Mouse (Mus musculus) urinary bladder, postnatal 14 days (tissue): ENCODE data around the gene Scnn1a.
"Not testable (repeated sequence)": the region's sequence is repeated elsewhere in the genome, so short reads cannot be mapped to it uniquely, and the experiment has no call there.

Experiments
- DNase-seq: peaks from one replicate; pipeline ENCODE4 v3.0.0; 2021; ENCODE audit warnings: low spot score

Gene Scnn1a

DNA sequence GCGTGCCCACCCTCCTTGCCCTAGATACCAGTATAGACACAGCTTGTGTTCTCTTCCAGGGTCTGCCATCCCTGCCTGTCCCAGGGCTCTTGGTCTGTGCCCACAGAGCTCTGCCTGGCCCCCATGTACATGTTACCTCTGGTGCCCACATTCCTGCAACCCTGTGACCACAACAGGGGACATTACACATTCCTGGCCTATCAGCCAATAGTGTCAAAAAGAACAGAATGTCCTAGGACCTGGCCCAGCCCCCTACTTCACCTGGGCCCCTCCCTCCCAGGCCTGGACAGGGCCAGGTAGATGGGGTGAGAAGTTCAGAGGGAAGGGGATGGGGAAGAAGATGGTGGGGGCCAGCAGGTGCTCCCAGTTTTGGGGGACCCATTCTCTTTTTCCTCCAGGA, at the start of gene Scnn1a:
Gene Scnn1a (plus strand): TSS at position 337 of the 400 bp plus-strand sequence.
- DNase-seq, result no peak

DNA sequence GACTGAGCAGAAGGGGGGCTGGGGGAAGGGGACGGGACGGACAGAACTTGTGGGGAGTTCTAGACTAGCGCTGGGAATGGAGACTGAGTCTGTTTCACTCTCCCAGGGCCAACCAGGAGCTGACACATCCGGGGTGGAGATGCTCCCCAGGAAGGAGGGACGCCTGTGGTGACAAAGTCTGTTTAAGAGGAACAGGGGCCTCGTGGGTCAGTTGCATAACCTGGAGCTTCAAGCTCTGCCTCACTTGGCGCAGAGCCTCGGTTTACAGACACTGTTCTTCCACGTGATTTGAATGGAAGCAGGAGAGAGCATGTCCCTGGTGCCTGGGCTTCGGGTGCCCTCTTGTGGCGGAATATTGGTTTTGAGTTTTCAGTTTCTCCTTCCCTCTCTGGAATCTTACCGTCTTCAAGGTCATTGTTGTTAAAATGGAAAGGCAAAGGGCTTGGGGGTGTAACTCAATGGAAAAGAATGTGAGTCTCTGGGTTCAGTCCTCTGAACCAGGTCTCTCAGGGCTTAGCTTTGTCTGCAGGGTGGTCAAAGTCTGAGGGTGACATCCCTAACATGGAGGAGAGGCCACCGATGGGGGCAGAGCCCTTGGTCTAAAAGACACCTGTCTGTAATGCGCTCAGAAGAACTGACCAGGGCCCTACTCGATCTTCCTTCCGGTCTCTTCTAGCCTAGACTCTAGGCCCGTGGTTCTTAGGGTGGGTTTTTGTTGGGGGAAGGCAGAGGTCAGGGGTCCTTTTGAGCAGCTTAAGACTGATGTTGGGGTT, 48.8 kb upstream of the Scnn1a start:
- DNase-seq, result peak; percentile 95

DNA sequence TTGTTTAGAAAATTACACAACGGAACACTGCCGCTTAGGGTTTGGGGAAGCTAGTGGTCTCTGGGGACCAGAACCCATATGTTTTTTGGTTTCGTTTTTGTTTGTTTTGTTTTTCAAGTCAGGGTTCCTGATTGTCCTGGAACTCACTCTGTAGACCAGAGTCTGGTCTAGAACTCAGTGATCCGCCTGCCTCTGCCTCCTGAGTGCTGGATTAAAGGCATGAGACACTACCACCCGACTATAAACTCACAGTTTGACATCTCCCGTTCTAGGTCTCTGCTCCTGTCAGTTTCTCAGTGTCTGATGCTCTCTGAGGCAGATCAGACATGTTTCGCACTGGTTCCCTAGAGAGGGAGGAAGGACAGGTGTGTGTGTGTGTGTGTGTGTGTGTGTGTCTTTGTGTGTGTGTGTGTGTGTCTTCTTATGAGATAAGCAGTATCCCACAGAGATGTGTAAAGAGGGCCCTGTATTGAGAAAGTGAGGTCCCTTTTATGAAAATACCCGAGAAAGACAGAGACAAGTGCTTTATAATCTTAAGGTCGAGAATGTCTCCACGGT, 48.2 kb upstream of the Scnn1a start:
- DNase-seq, result no peak

DNA sequence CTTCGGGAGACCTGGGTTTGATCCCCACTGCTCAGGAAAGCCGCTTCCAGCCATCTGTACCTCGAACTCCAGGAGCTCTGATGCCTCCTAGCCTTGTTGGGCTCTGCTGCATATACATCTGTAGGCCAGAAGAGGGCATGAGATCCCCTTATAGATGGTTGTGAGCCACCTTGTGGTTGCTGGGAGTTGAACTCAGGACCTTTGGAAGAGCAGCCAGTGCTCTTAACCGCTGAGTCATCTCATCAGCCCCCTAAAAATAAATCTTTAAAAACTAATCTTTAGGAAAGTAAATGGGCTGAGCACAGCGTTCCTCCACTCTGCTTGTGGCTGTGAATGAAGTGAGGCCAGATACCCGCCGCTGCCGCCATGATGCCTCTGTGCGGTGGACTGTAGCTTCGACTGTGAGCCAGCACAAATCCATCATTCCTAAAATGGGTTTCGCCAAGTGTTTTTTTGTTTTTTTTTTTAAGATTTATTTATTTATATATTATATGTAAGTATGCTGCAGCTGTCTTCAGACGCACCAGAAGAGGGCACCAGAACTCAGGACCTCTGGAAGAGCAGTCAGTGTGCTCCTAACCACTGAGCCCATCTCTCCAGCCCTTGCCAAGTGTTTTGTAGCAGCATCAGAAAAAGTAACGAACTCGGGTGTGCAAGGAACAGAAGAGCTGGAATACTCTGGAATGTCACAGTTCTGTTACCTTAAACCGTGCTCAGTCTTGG, 45.5 kb upstream of the Scnn1a start:
- DNase-seq, result peak; percentile 68

DNA sequence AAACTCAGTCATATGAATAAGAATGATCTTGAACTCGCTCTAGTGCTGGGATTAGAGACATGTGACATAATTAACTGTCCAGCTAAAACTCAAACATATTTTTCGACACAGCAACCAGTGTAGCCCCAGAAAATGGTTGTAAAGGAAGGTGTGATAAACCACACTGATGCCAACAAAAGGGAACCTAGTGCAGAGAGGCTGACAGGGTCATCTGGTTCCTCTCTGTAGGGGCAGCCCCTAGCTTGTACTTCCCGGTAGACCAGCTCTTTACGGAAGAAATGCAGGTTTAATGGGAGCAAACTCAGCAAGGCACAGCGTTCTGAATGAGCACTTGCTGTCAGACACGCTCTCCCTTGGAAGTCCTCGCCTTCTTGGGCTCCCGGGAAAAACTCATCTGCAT, 40.7 kb upstream of the Scnn1a start:
- no peak for DNase-seq

DNA sequence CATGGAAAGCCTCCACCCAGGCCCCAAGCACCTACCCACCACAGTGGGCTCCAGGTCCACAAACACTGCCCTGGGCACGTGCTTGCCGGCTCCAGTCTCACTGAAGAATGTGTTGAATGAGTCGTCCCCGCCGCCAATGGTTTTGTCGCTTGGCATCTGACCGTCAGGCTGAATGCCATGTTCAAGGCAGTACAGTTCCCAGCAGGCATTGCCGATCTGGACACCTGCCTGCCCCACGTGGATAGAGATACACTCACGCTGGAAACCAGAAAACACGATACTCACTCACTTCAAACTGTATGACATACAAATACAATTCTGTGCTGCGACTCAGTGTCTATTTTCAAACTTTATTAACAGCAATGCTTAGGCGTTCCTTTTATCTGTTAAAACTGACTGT, 37.7 kb upstream of the Scnn1a start:
- not testable (repeated sequence) for DNase-seq

DNA sequence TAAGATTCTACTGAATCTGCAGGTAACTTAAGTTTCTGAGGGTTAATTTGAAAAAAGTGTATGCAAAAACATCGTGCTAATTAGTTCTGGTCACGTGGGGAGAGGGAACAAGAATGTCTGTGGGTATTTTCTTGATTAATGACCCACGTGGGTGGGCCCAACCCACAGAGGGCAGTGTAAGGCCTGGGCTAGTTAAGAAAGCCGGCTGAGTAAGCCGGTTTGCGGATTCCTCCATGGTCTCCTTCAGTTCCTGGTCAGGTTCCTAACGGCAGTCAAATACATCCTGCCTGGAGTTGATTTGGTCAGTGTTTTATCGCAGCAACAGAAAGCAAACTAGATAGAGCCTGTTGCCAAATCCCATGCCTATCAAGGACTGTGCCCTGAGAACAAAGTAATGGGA, 36.2 kb upstream of the Scnn1a start:
- peak; percentile 42 for DNase-seq

DNA sequence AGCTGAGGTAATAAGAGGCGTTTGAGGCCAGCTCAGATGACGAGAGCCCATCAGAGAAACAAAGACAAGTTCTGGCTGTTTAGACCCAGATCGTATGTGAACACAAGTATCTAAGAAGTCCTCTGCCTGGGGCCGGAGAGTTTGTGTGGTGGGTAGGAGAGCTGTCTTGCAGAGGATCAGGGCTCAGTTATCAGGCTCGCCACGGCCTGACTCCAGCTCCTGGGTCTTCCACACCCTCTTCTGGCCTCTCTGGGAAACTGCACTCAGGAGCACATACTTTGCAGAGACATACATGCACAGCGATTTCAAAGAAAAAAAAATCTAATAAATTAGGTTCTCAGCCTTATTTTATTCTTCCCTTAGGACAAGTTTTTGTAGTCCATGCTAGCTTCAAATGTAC, 35.7 kb upstream of the Scnn1a start:
- no peak for DNase-seq

DNA sequence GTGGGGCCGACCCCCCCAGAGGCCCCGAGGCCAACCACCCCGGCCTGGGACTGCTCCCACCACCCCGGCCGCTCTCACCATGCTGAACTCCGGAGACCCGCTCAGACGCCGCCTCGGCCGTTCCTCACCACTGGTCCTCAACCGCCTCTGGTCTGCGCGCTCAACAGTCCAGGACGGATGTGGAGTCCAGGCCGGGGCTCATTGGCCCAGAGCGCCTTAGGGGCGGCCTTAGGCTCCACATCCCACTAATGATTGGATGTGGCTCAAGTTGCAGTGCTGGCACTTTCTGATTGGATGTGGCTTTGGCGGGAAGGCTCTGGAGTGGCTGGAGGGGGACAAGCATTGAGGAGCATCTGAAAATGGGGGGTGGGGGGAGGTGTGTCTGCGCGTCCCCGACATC, 34.6 kb upstream of the Scnn1a start, which contains the start of gene Tuba3a:
Gene Tuba3a (minus strand): TSS at position 153 of the 400 bp plus-strand sequence.
- no peak for DNase-seq

DNA sequence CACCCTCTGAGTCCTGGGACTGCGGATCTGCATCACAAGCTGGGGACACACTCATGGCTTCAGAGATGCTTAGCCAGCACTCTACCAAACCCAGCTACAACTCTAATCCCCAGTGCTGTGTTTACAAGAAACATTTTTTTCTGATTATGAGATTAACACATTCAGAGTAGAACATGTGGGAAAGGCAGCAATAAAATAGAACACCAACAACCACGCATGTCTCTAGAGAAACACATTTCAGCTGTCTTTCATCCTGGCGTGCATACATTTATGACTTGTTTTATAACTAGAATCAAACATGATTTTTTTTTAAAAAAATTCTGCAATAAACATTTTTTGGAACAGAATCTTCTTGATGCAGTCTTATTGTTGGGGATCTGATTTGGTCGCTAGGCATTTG, 33.5 kb upstream of the Scnn1a start:
- no peak for DNase-seq

DNA sequence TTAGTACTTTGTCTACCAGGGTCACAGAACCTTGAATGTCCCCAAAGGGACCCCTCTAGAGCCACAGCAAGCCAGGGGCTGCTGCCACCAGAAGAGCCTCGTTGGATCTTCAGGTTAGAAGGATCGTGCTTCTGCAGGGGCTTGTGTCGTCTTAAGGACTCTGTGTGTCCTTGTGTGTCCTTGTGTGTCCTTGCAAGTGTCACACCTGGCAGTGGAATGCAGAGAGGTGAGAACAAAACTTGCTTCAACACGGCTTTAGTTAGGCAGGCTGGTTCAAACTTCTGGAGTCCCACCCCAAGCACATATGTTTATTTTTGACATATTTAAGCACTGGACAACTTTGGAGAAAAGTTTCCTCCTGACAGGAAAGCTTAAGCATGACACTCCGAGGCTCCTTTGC, 31.7 kb upstream of the Scnn1a start:
- no peak for DNase-seq

DNA sequence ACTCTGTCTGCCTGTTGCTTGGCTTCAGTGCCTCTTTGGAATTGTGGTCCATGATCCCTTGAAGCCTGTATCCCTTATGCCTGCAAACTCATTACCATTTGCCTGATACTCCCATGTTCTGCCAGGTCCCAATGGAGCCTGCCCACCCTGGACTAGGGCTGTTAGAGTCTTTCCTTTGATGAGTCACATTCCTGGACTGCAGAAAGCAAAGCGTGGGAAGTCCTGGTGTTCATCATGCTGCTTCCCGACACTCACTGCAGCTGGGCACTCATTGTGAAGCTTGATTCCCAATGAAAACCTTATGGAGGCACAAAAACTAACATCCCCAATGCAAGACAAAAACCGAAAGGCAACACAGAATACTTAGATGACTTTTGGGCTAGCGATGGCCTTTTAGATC, 29.1 kb upstream of the Scnn1a start:
- no peak for DNase-seq

DNA sequence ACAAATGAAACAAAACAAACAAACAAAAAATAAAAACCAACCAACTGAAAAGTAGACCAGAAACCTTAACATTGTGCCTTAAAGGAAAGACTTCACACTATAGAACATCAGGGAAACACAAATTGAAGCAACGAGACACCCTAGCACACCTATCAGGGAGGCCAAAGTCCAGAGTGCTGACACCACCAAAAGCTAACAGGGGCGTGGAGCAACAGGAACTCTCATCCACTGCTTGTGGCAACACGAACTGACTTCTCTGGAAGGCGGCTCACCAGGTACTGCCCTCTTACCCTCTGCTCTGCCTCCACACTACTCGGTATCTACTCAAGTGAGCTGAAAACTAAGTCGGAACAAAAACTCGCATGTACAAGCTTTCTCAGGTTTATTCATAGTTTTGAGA, 28.2 kb upstream of the Scnn1a start:
- no peak for DNase-seq

DNA sequence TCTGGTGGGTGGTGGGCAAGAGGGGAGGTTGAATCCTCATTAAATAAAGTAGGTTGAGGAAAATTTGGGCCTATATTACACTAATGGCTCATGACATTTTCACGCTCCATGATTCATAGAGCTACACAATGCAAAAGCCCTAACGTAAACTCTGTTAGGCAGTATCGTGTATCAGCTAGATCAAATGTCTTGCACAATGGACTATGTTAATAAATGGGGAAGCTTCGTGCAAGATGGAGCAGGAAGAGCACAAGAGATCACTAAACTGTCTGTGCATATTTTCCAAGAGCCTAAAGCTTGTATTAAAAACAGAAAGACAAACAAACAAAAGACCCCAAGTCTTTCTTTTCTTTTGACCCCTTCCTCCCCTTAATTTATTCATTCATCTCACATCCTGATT, 26.4 kb upstream of the Scnn1a start:
- DNase-seq, result no peak

DNA sequence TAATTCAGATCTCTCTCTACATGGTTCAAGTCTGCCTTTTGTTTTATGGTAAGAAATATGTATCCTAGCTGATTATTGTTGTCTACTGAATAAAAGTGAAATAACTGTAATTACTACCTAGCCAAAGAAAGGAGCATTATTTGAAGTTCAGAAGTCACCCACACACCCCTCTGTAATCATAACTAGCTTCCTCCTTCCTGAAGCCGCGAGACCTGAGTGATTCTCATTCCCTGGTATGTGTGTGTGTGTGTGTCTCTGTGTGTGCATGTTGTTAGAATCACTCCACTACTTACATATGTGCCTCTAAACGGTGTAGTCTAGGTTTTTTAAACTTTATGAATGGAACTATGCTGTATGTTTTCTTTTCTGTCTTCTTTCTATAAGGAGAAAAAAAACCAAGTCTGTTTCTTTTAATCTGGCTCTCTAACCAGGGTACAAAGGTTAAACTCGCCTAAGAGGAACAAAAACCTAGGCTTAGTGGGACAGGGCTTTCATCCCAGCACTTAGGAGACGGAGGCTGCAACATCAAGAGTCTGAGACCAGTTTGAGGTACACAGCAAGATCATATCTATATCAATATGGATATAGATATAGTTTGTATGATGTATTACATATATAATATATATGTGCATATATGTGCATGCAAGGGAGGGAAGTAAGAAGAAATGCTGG, 23.2 kb upstream of the Scnn1a start:
- DNase-seq, result no peak

DNA sequence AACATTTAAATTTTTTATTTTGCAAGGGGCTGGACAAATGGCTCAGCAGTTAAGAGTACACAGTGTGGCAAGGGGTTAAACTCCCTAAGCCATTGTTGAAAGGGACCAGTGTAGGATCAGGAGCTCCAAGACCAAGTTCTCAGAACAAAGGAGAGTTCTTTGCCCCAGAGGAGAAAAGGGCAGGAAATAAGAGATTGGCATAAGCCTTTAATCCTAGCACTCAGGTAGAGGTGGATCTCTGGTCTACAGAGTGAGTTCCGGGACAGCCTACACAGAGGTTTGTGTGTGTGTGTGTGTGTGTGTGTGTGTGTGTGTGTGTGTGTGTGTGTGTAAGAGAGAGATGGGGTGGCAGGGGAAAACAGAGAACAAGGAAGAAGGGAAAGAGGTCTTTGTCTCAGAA, 19.5 kb upstream of the Scnn1a start:
- no peak for DNase-seq

DNA sequence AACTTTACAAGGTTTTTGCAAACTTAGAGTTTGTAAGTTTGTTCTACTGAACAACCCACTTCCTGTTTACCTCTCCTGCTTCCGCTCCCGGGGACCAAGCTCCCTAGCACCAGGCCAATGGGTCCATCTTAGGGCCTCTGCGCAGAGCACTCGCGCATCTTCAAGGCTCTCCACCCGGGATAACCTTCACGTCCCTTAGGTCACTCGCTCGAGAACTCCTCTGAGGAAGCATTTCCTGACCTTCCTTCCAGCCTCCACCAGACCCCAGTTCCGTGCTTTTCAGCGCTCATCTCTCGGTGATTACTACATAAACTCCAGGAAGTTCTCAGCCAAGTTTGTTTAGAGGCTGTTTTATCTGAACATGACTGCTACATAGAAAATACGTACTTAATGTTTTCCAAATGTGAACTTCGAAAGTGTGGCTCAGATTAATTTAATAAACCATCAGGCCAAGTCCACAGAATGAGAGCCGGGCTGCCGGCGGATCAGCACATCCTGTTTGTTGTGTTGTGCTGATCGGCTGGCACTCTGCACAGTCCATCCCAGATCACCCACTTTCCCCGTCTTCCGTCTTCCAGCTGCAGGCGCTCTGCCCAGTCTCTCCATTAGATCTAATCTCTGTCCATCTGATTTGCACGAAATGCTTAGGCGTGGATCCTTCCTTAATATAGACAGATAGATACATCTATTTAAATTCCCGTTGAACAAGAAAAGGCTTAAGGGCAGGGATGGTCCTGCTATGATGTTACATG, 18.1 kb upstream of the Scnn1a start:
- no peak for DNase-seq

DNA sequence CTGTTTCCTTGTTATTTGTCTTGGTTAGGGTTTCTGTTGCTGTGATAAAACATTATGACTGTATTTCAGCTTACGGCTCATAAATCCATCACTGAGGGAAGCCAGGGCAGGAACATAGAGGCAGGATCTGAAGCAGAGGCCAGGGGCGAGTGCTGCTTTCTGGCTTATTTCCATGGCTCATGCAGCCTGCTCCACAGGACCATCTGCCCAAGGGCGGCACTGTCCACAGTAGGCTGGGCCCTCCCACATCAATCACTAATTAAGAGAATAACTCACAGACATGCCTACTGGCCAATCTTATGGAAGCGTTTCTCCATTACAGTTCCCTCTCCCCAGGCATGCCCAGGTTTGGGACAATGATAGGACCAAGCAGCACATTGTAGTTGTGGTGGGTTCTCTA, 17.2 kb upstream of the Scnn1a start:
- no peak for DNase-seq

DNA sequence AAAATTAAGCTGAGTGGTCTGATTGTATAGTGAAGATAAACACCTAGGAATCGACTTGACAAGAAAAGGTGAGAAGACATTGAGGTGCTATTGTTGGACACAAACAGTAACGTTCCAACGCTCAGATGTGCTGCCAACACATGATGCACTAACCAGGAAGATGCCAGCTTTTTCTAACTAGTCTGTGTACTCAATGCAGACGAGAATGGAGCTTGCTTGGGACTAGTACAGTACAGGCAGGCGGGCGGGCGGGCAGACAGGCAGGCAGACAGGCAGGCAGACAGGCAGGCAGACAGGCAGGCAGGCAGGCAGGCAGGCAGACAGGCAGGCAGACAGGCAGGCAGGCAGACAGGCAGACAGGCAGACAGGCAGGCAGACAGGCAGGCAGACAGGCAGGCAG, 16.1 kb upstream of the Scnn1a start:
- not testable (repeated sequence) for DNase-seq

DNA sequence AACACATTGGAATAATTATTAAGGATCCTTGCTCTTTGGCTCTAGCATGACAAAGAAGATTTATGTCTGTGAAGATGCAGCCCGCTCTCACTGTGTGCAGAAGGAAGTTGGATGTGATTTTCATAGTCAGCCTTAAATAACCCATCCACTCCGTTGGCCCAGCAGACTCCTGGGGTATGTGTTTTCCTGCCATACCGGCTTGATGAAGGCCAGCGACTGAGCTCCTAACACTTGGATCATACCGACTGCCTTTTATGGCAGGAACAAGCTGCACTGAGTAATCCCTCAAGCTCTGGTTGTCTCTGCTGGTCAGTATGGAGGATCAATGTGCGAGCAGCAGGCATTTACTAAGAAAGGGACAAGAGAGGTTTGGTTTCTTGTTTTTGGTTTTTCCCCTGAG, 15.0 kb upstream of the Scnn1a start:
- DNase-seq, result peak; percentile 38

DNA sequence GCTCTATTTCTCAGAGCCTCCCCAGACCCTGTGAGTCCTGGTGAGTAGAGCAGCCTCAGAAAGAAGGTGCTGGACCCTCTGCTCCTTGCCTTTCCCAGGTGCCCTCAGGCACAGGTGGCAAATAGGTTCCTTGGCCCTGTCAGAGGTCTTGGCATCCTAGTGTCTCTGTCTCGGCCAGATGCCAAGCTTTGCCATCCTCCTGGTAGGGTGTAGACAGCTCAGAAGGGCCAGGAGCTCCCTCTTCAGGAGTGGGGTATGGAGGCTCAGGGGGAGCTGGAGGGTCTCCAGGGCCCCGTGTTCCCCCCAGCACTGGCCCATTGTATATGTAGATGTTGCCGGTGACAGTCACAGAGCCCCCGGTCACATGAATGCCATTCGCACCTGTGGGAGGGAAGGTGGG, 13.4 kb upstream of the Scnn1a start:
- no peak for DNase-seq

DNA sequence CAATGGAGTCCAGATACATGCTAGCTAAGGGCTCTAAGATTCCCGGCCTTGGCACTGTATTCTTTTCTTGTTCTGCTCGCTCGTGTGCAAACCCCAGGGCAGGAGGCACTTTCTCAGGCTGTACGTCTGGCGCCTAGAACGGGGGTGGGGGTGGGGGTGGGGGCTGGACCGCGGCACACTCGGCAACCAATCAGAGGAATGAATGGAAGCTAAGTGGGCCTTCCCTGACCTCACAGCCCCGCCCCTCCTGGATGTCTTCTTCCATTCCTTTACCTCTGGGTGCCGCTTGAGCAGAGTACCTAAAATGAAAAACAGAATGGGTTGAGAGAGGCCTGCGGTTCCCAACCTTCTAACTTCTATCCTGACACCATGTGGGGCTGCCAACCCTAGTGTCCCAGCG, 11.5 kb upstream of the Scnn1a start:
- DNase-seq, result no peak
